Mouse (Mus musculus) bone marrow macrophage, adult 2 months (primary cell): ENCODE data around the gene Nr1i2. TPM values are rescaled to one million over a fixed set of nuclear protein-coding genes. Genes with fewer than 3 reads are reported as not detected.
"Not testable (repeated sequence)": the region's sequence is repeated elsewhere in the genome, so short reads cannot be mapped to it uniquely, and the experiment has no call there.

ENCODE experiments used
- H3K27ac ChIP-seq: 2 replicates; pipeline ENCODE4 v1.5.1; 2012; ENCODE audit warnings: low read depth, low read length; ENCODE audit not compliant: insufficient read depth
- H3K4me1 ChIP-seq: 2 replicates; pipeline ENCODE4 v1.6.1; 2012; ENCODE audit warnings: low read length; ENCODE audit not compliant: control insufficient read depth, insufficient read depth
- H3K4me3 ChIP-seq: 2 replicates; pipeline ENCODE4 v1.5.1; 2012; ENCODE audit warnings: mild to moderate bottlenecking, low read length, moderate library complexity; ENCODE audit not compliant: insufficient read depth
- CTCF ChIP-seq: IDR thresholded peaks from 2 replicates; pipeline ENCODE4 v1.5.1; 2012; ENCODE audit warnings: low read depth, mild to moderate bottlenecking, low read length, moderate library complexity
- POLR2A ChIP-seq: IDR thresholded peaks from 2 replicates; pipeline ENCODE4 v1.6.1; 2012; ENCODE audit warnings: mild to moderate bottlenecking, low read depth, low read length, borderline replicate concordance
- polyA plus RNA-seq: library from polyadenylated mRNA; stranded (reverse); fragments of >200 nt; gene quantifications from 2 replicates; pipeline ENCODE4 v1.2.4, GENCODE M21; 2012; ENCODE audit not compliant: missing spikeins, insufficient read depth, insufficient read length

Nr1i2 gene
- polyA plus RNA-seq, 1 experiment = not detected

DNA sequence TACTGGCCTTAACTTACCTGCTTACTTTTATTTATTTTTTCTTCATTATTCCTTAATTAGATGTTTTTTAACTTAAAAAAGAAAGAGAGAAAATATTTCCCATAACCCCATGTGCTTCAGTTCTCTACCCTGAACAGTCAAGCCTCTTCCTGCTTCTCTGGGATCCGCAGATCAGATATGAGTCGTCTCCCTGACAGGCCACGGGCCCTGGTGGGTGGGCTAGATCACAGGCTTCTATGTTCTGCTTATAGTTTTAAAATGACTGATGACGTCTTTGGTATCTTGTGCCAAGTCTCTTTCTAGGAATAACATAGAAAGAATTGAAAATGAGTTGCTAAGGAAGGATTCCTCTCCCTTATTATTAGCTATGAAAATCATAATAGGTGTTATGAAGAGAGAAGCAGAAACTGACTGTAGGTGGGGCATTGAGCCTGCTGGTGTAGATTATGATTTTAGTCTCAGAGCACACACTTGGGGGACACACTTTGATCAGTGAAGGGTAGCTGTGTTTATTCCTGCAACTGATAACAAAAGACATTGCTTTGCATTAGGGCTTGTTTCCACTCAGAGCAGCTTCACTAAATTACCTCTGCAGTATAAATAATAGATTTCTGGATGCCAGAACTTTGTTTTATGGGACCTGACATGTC is 57.6 kb downstream of the Nr1i2 start:
- TF ChIP-seq CTCF = no peak
- TF ChIP-seq POLR2A = no peak
- Histone ChIP-seq H3K4me3 (no peak overlapping the region), H3K27ac (no peak overlapping the region), H3K4me1 (peaks cover 12% of the 10 kb centered on the region)

DNA sequence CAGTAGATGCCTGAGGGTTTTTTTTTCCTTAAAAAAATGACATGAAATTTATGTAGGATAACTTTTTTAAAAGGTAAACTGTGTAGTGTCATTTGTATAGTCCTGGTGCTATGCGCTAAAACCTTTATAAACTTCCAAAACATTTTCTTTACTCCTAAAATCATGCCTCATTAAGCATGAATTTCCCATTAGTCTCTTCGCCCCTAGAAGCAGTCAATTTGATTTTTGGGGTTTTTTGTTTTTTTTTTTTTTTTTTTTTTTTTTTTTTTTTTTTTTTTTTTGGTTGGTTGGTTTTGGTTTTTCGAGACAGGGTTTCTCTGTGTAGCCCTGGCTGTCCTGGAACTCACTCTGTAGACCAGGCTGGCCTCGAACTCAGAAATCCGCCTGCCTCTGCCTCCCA is 72.1 kb downstream of the Nr1i2 start:
- not testable (repeated sequence) for H3K27ac ChIP-seq, H3K4me3 ChIP-seq, H3K4me1 ChIP-seq

DNA sequence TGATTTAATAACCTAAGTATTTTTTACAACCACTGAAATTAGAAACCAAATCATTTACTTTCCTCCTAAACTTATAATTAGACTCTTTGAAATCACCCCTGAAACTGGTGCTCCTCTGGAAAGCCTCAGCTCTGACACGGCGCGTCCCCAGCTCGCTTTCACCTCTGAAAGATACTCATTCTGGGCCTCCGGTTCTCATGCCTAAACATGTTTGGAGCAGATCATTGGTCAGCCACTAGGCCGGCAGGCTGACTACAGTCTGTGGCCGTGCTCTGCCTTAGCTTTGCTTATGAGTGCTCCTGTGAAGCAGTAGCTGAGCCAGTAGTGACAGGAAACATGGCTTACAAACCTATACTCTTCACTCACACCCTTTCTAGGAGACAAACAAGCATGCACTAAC is 89.4 kb downstream of the Nr1i2 start:
- Histone ChIP-seq H3K27ac (no peak overlapping the region), H3K4me3 (no peak overlapping the region), H3K4me1 (no peaks in the 10 kb centered on the region)
- TF ChIP-seq CTCF (no peak), POLR2A (no peak)

Other genes with a start within 250 kb of the Nr1i2 start
- gene Gsk3b, start 205.8 kb downstream of the Nr1i2 start, polyA plus RNA-seq = 34.7 and 39.2 TPM in 2 replicates
- gene Maats1, start 47.3 kb upstream of the Nr1i2 start, polyA plus RNA-seq = not detected in 2 replicates
- gene Cox17, start 52.2 kb upstream of the Nr1i2 start, polyA plus RNA-seq = 115 and 119 TPM in 2 replicates
- not detected in 2 replicates for gene Gm21987, start 52.2 kb upstream of the Nr1i2 start, polyA plus RNA-seq
- gene Popdc2, start 67.4 kb upstream of the Nr1i2 start, polyA plus RNA-seq = not detected in 2 replicates
- gene Pla1a, start 138.3 kb upstream of the Nr1i2 start, polyA plus RNA-seq = not detected in 2 replicates
- 32.8 and 38.1 TPM in 2 replicates for gene Adprh, start 157.9 kb upstream of the Nr1i2 start, polyA plus RNA-seq
- 7.7 and 8.9 TPM in 2 replicates for gene Cd80, start 160.7 kb upstream of the Nr1i2 start, polyA plus RNA-seq
- gene Timmdc1, start 227.8 kb upstream of the Nr1i2 start, polyA plus RNA-seq = 11.9 and 13.1 TPM in 2 replicates